Mouse (Mus musculus): ENCODE data around the gene Pik3r4.
"Not testable (repeated sequence)": the region's sequence is repeated elsewhere in the genome, so short reads cannot be mapped to it uniquely, and the experiment has no call there.

The Pik3r4 gene

DNA sequence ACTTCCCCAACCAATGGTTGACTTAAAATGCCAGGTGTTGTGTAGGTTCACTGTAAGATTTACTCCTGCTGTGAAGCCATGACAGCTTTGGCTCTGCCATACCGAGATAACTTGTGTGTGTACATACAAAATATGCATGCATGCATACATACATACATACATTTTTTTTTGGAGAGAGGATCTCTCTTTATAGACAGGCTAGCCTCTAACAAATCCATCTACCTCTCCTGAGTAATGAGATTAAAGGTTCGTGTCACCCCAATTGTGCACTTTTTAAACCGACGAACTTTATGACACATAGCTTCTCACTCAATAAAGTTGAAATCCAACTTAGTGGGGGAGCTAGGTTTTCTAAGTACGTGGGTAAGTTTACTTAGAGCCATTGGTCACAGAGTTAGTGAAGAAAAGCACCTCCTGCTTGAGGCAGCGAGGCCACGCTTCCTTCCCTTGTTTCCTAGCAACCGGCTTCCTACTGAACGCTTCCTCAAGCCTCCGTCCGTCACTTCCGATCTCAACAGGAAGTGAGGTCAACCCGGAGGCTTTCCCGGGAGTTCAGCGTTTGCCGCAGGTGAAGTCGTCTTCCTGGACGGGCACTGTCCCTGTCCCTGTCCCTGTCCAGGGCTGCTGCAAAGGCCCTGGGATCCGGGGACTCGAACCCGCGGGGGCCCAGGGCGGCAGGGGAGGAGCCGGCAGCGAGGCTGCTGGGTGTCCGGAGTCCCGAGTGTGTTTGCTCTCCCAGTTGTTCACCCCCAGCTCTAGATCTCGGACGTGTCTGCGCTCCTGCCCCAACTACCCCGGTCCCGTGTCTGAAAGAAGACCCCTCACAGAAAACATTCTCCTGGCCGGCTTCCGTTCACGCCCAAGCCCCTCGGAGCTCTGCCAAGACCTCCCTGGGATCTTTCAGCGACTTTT, at the start of gene Pik3r4:
Gene Pik3r4, plus strand, starts transcription at position 519 of the 912 bp plus-strand sequence.
- peak; percentile 89 for DNase-seq

DNA sequence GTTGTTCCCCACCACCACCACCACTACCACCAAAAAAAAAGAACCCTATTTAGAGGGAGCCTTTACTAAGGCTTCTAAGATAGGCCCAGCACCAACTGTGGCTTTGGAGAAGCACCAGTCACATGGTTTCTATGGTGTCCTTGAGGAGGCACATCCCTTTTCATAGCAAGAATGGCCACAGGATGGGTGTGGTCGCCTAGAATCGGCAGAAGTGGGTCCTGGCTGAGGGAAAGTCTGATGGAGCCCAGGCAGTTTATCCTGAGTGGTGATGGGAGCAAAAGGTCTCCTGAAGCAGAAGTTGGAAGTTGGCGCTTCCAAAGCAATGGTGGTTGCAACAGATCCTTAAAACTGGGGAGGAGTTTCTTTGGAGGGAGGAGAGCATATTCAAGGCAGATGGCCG, 43.9 kb upstream of the Pik3r4 start:
- DNase-seq = no peak

DNA sequence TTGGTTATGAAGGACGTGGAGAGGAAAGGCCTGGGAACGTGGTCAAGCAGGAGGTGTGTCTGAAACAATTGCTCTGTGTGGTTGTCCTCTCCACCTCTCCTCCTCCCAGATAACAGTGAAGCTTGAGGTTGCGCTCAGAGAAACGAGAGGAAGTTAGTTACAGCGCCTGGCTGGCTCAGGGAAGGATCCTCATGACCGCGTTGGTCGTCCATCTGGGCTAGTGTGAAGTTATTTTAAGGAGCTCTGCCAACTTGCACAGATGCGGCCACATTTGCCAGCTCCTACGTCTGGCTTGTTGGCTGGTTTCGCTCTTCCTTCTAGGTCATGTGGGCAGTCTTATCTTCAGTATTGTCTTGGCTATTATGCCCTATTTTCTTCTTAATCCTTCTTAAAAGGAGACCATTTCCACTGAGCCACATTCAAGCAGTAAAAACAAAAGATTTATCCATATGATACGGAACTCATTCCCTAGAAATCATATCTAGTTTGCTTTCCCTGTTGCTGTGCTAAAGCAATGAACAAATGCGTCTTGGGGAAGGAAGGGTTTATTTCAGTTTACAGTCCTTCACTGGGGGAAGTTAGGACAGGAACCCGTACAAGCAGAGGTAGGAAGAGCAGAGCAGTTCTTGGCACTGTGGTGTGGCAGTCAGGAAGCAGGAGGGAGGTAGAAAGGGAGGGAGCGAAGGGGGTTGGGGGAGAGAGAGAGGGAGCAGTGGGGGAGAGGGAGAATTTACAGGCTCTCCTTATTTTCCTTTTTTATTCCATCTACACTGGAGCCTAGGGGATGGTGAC, 30.6 kb upstream of the Pik3r4 start:
- peak; percentile 80 to 82 for DNase-seq

DNA sequence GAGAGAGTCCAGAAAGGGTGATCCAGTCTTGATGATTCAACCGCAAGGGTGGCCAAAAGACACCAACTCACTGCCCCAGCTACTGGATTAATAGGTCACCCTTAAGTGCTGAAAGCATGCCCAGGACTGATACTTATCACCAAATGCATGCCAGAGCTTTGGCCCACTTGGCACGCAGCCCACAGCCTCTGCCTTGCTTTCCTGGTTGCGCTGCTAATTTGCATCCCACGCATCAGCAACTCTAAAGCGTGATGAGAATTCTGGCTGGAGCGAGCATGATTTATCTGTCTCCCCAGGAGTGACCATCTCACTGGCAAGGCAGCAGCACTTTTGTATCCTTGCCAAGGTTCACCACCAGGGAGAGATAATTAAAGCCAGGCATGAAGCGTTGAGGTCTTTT, 29.9 kb upstream of the Pik3r4 start:
- peak; percentile 91 to 92 for DNase-seq

DNA sequence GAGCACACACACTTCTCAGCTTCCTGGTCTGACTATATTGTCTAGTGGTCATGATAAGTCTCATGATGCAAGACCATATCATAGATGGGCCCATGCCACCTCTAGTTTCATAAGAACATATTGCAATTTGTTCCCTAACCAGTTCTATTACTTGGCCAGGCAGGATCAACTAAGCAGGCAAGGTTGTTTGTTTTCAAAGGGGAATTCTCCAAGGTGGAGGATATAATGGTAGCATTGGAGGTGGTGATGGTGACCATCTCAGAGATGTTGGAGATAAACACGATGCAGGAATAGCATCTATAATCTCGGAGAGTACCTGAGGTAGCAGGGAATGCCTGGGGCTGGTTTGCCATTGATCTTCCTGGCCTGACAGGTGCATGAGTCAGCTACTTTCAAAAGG, 26.8 kb upstream of the Pik3r4 start:
- no peak for DNase-seq

DNA sequence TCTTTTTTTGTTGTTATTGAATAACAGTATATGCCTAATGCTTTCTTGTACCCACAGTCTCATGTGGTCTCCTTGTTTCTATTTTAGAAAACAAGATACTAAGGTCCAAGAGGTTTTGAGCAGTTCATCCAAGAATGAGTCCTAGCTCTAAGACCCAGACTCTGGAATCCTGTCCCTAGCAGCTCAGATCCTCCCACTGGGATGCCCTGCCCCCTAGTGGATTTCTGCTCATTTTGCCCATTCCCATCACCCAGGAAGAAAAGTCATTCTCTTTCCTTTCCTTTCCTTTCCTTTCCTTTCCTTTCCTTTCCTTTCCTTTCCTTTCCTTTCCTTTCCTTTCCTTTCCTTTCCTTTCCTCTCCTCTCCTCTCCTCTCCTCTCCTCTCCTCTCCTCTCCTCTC, 25.5 kb upstream of the Pik3r4 start:
- DNase-seq = peak; percentile 87 to 90

DNA sequence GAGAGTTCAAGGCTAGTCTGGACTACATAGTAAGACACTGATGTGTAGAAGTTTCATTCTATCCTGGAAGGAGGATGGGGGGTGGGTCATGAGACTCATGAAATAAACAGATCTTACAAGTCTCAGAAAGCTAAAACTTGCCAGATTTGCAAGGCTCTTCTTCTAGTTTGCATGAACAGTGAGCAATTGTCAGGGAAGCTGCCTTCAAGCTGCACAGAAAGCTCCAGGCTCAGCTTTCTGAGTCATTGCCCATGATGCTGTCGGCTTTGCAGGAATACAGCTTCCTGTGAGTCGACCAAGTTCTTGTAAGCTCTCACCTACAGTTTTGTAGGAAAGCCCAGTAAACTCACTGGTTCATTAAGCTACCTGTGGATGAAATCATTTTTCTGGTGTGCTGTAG, 8.8 kb upstream of the Pik3r4 start:
- DNase-seq = no peak

DNA sequence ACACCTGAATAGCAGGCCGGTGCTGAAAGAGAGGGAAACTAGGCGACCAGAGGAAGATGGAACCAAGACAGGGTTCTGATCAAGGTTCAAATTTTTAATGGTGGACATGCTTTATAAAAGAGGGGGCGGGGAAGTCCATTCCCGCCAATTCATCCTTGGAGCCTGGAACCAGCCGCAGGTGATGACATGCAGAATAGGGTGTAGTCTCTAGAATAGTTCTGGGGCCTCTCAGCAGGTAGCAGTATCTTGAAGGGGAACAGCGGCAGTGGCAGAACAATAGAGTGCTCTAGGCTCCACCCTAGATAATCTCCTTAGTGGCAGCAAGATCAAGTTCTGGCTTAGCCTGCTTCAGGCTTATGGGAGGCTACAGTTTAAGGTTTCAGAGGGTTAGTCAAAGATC, 1.4 kb upstream of the Pik3r4 start:
- not testable (repeated sequence) for DNase-seq

DNA sequence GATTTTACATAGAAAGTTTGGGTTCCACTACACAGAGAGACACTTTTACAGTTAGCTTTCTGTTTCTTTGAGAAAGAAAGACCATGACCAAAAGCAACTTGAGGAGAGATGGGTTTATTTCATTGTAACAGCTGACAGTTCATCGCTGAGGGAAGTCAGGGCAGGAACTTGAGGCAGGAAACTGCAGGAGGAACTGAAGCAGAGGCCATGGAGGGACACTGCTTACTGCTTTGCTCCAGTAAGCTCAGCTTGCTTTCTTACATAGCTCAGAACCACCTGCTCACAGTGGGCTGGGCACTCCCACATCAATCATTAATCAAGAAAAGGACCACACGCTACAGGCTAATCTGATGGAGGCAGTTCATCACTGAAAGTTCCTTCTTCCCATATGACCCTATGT, 13.4 kb downstream of the Pik3r4 start:
- no peak for DNase-seq

DNA sequence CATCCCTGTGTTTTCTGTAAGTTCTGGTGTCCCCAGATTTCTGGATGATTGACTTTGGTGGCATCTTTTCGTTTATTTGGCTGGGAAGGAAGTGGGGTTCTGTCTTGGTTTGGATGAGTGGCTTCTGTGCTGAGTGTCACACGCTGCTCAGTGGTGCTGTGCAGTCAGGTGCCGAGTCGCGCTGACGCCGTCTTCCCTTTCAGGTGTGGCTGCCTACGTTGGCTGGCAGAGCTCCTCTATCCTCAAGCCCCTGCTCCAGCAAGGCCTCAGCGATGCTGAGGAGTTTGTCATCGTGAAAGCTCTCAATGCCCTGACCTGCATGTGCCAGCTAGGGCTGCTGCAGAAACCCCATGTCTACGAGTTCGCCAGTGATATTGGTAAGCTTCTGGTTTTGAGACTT, 15.4 kb downstream of the Pik3r4 start:
- no peak for DNase-seq

DNA sequence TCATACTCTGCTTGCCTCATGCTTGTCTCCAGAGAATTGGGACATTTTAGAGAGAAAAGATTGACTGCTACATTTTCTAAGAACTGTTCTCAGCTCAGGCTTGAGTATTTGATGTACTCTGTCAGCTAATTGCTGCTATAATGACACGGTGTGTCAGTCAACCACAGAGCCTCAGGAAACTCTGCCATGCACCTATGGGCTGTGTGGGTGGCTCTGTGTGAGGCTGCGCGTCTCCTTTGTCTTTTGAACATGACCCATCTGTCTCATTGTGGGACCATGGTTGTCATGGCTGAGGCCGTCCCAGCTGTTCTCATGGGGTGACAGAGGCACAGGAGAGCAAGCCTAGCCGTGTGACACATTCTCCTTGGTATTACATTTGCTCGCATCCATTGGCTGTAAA, 17.1 kb downstream of the Pik3r4 start:
- DNase-seq = no peak

DNA sequence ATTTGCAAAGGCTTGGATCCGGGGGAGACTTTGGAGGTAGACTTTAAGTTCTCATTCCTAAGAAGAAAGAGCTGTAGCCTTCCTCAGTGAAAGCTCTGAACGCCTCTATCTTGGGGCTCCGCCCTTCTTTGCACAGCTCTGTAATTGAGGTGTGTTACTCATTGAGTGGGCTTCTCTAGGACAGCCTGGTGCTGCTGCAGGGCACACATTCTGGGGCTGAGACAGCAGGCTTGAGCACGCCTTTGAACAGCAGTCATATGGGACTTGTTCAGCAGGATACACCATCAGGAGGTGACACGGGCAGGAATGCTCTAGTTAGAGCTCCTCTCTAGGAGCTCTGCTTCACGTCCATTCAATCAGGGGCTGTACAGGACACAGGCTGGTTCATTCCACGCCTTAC, 22.5 kb downstream of the Pik3r4 start:
- no peak for DNase-seq

DNA sequence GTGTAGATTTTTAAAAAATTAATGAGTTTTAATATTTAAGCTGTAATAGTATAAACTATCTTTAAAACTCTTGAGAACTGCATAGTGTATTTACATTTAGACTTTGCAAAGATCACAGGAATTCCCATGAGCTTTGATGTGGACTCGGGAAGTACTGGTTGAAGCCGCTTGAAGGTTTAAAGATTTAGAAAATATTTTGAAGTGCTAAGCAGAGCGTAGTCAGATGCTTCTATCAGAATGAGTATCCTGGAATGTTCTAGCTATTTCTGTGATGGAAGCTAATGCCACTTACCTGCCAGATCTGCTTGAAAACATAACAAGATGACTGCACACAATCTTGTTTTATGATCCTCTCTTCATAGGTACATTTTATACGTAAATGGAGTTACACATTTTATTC, 28.1 kb downstream of the Pik3r4 start:
- DNase-seq = no peak

DNA sequence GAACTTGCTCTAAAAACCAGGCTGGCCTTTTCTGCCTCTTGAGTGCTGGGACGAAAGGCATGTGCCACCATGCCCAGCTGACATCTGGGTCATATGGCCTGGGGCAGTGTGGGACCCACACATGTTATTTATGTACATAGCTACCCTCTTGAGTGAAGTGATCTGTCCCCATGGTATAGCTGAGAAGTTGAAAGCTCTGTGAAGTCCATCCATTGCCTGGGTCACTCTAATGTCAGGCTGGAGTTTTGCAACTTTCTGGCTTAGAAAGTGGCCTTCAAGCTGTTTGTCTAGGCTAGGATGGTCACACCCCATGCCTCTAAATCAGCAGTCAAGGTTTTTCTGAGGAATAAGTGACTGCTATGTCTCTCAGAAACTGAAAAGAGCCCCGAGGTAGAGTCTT, 29.3 kb downstream of the Pik3r4 start:
- DNase-seq = no peak

DNA sequence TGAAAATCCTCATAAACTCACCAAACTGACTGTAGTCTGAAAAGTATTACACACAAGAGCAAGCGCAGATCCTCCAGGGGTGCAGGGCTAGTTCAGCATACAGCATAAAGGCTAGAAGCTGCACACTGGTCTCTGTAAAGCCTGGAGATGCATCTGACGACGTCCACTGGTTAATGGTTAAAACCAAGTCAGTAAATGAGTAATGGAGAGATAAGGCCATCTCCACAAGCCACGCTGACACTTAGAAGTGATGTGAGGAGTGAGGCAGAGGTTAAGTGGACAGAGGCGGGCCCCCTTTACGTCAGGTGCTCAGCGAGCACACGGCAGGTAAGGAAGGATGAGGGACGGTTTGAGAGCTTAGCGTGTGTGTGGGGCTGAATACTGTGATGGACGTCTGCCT, 33.2 kb downstream of the Pik3r4 start:
- no peak for DNase-seq

DNA sequence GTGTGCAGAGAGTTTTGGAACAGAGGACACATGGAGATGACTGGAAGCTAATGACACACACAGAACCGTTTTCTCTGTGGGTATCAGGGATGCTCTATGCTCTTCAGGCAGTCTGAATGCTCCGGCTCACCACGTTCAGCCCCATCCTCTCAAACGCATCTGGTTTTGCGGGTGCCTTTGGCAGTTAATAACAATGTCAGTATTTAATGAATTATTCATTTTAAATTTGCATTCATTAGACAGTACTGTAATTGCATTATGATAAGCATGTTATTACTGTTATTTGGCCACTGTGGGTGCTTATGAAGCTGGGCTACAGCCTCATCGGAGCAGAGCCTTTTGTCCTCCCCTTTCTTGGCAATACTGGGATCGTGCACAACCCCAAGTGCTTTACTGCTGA, 38.6 kb downstream of the Pik3r4 start:
- no peak for DNase-seq

DNA sequence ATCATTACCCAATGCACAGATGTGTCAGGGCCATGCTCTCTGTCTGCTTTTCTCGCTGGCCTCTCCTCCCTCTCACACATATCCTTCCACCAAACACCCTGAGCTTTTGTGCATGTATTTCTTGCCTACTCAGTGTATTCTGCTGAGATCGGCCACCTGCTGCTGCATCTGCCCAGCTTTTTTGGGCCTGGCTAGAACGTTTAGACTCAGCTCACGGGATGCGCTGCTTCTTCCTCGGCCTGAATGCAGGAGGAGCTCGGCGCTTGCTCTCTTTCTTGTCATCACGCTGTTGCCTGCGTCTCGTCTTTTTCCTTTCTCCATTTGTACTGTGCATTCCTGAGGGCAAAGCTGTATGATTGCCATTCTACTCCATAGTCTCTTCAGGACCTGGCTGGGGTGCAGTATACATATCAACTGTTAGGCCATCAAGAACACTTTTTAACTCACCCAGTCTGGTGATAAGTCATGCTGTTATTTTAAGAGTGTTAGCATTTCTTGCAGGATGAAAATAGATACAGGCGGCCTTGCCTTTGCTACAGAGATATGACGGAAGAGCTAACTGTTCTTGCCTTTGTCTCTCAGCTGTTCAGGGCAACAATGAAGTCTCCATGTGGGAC, 41.9 kb downstream of the Pik3r4 start:
- no peak for DNase-seq

DNA sequence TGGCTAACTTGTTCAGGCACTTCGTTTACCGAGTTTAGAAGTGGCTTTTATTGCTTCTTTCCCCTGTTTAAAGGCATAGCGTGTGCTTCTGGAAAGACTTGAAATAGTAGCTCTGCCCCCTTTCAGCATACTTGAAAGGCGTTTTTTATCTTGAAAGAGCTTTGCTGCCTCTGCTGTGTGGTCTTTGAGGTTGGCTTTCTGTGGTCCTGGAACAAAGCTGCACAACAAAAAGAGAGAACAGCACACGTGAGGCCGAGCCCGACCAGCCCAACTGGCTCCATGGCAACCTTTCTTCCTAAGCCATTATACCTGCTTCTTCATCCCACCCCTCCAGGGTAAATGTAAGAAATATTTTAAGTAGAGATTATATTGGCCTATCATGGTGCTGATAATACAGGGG, 46.7 kb downstream of the Pik3r4 start:
- DNase-seq = no peak

DNA sequence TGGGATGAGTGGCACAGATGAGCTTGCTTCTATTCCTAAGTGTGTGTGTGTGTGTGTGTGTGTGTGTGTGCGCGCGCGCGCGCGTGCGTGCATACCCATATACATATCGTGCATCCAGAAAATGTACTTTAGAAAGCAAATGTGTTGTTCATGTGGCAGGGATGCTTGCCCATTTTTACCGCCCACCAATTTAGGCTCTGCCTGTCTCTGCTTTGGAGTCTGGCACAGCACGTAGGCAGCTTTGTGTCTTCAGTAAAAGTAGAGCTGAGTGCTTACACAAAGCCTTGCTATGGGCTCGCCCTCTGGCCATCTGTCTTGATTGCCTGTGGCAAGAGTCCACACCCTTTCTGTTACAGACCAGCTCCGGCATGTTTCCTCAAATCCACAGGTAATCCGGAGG, 49.7 kb downstream of the Pik3r4 start:
- DNase-seq = no peak

DNA sequence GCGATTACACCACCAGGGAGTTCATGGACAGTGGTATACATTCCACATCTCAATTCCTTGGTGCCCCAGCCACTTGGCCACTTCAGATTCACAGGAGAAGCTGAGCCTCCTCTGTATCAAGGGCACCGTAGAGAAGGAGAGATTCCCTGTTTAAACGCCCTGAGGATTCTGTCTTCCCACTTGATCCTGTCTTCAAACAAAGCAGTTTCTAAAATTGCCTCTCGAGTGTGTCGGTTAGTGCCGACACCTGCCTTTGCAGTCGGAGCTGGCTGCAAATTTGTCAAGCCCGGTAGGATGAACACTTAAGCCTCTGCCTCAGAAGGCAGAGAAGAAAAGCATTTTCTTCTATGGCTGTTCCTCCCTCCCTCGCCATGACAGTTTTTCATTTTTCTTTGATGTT, 50.3 kb downstream of the Pik3r4 start:
- no peak for DNase-seq

DNA sequence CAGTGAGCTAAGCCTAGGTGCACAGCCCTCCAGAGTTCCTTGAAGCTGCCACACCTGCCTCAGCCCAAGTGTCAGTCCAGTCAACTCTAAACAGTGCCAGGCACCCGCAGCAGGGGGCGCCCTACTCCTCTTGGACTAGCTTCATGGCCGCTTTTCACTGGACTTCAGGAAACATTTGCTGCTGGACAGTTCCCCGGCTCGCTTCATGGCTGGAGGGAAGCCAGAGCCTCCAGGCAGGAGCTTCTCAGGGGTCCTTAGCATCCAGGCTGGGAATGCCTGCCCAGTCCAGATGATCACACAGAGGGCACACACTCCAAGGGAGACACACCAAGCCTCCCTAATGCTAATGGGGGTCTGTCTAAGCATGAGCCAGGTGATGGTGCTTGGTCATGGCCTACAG, 51.1 kb downstream of the Pik3r4 start:
- DNase-seq = peak; percentile 93 to 94

DNA sequence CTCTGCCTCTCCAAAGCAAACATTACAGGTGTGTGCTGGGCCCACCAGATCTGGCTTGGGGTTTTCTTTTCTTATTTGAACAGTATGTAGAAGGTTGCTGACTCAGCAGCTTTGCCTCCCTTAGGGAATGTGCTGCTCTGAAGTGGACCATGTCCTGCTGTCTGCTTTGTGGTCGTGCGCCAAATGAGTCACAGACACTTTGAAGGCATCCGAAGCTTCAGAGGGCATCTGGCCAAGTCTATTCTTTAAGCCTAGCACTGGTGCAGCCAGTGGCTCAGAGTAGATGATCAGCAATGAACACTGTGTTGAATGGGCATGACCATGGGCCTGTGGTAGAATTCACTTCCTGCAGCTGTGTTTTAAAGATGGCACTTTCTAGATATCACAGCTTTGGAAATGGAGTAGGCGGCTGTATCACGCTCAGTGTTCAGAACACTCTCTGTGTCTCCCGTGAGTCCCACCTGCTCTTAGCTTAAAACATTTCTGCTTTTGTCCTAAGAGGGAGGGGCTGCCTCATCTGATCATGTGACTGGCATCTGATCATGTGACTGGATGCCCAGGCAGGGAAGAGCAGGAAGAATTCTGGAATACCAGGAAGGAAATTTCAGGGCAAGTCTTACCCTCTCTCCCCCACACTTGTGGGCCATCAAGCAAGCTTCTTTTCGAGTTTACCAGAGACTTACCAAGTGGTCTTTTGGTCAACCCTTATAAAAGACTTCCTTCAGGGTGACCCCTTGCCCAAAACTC, 54.2 kb downstream of the Pik3r4 start:
- peak in 1 of 2 experiments; percentile 20 for DNase-seq
